Mouse (Mus musculus): ENCODE results near the gene Dnajc13. TPM values are rescaled to one million over a fixed set of nuclear protein-coding genes. Genes with fewer than 3 reads are reported as not detected.

Gene Dnajc13
- total and polyA plus RNA-seq, 2 experiments from 2014 or later: 15.2 to 44.5 TPM

DNA sequence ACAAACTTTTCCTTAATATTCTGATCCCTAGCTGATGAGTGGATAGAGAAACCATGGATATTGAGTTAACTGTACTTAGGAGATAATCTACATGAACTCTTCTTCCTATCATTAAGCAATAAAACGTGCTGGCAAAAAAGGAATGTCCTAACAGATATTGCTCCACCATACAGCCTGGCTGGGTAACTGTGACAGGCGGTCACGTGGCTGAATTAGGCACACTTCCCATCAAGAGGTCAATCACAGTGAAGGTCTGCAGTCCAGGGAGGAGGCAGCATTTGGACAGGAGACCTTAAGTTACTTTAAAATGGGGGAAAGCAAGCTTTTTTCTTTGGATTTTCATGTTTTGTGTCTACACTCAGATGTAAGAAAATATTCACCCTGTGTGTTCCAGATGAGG is 30.7 kb downstream of the Dnajc13 start:
- no peak overlapping the region for H3K4me2 ChIP-seq (ENCODE audit: low read depth, low read length)
- no peak for TF ChIP-seq CTCF (IDR thresholded peaks at IDR 0.05; ENCODE audit: low read depth)

DNA sequence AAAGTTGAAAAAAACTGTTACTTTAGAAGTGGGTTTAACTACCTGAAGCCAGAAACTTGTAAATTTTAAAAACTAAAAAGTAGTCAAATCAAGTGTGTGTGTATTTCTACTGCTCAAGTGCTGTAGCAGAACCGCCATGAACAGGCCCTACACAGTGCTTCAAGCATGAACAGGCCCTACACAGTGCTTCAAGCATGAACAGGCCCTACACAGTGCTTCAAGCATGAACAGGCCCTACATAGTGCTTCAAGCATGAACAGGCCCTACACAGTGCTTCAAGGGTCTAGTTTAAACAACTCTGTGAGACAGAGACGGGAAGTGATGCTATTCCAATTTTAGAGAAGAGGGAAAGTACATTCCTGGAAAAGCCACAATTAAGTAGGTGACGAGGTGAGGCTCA is 51.3 kb downstream of the Dnajc13 start:
- no peak overlapping the region for H3K4me2 ChIP-seq (ENCODE audit: low read depth, low read length)
- no peak for DNase-seq (ENCODE audit: low spot score)
- no peaks in the 10 kb centered on the region for H3K9me3 ChIP-seq (ENCODE audit: low read length)
- 88% methylated on average over 3 of the region's 3 CpGs for WGBS
- no peak overlapping the region for H3K4me3 ChIP-seq (ENCODE audit: low read length)
- TF ChIP-seq CTCF (IDR thresholded peaks at IDR 0.05; ENCODE audit: low read depth): no peak
- no peak overlapping the region for H3K27ac ChIP-seq
- H3K27me3 ChIP-seq (ENCODE audit: insufficient read depth, low read length): no peaks in the 10 kb centered on the region
- peaks cover 27% of the 10 kb centered on the region; the same call in 1 of the 2 replicates for H3K36me3 ChIP-seq (ENCODE audit: insufficient read depth, low read length)
- no peaks in the 10 kb centered on the region for H3K4me1 ChIP-seq (ENCODE audit: insufficient read depth, low read length)
- ATAC-seq: no peak
- no peak overlapping the region for H3K9ac ChIP-seq (replicated peaks; ENCODE audit: low read length)

More for the DNA sequence above, 30.7 kb downstream of the Dnajc13 start:
- no peaks in the 10 kb centered on the region for H3K4me1 ChIP-seq (ENCODE audit: insufficient read depth, low read length)
- DNase-seq (ENCODE audit: low spot score) (no peak), ATAC-seq (no peak)
- no peaks in the 10 kb centered on the region for H3K27me3 ChIP-seq (ENCODE audit: insufficient read depth, low read length)
- peaks cover 24% of the 10 kb centered on the region for H3K36me3 ChIP-seq (ENCODE audit: insufficient read depth, low read length)
- no peak overlapping the region for H3K4me3 ChIP-seq (ENCODE audit: low read length)
- no peak overlapping the region for H3K27ac ChIP-seq
- 92% methylated on average over 3 of the region's 3 CpGs for WGBS
- H3K9me3 ChIP-seq (ENCODE audit: low read length): no peaks in the 10 kb centered on the region
- H3K9ac ChIP-seq (replicated peaks; ENCODE audit: low read length): no peak overlapping the region

DNA sequence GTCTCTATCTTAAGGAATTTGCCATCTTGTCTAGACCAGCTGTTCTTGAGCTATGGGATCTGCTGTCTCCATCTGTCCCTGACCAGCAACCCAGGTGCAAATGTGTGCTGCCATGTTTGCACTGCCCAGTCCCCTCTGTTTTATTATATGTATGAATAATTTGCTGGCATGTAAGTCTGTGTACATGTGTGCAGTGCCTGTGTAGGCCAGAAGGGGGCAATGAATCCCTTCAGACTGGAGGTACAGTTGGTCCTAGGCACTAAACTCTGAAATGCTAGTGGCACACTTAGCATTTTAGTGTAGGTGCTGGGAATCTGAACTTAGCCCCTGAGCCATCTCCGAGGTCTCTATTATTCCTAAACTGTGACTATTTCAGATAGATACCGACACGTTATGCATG is 58.9 kb downstream of the Dnajc13 start:
- peak; percentile 72 for DNase-seq (ENCODE audit: low spot score)
- Histone ChIP-seq H3K9me3 (ENCODE audit: low read length) (no peaks in the 10 kb centered on the region), H3K9ac (replicated peaks; ENCODE audit: low read length) (no peak overlapping the region), H3K36me3 (ENCODE audit: insufficient read depth, low read length) (peaks cover 48% of the 10 kb centered on the region), H3K4me1 (ENCODE audit: insufficient read depth, low read length) (no peaks in the 10 kb centered on the region), H3K27me3 (ENCODE audit: insufficient read depth, low read length) (no peaks in the 10 kb centered on the region), H3K27ac (no peak overlapping the region), H3K4me3 (ENCODE audit: low read length) (no peak overlapping the region), H3K4me2 (ENCODE audit: low read depth, low read length) (no peak overlapping the region)
- peak; percentile 78 for TF ChIP-seq CTCF (IDR thresholded peaks at IDR 0.05; ENCODE audit: low read depth)
- 81% methylated on average over 3 of the region's 3 CpGs for WGBS
- no peak for ATAC-seq

DNA sequence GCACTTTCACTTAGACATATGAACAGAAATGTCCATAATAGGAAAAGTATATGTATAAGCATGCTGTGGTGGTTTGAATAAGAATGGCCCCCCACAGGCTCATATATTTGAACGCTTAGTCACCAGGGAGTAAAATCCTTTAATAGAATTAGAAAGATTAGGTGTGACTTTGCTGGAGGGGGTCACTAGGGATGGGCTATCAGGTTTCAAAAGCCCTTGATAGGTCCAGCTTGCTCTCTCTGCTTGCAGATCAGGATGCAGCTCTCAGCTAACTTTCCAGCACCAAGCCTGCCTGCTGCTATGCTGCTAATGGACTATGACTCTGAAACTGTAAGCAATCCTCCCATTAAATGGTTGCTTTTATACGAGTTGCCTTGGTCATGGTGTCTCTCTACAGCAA is 68.2 kb downstream of the Dnajc13 start:
- ATAC-seq (no peak), DNase-seq (ENCODE audit: low spot score) (no peak)
- H3K36me3 ChIP-seq (ENCODE audit: insufficient read depth, low read length): peaks cover 51% of the 10 kb centered on the region
- H3K27ac ChIP-seq: no peak overlapping the region
- H3K4me1 ChIP-seq (ENCODE audit: insufficient read depth, low read length): no peaks in the 10 kb centered on the region
- H3K4me2 ChIP-seq (ENCODE audit: low read depth, low read length): no peak overlapping the region
- H3K9ac ChIP-seq (replicated peaks; ENCODE audit: low read length): no peak overlapping the region
- no peak overlapping the region for H3K4me3 ChIP-seq (ENCODE audit: low read length)
- H3K9me3 ChIP-seq (ENCODE audit: low read length): no peaks in the 10 kb centered on the region
- TF ChIP-seq CTCF (IDR thresholded peaks at IDR 0.05; ENCODE audit: low read depth): no peak
- H3K27me3 ChIP-seq (ENCODE audit: insufficient read depth, low read length): no peaks in the 10 kb centered on the region
- 59% methylated on average over 2 of the region's 2 CpGs for WGBS

DNA sequence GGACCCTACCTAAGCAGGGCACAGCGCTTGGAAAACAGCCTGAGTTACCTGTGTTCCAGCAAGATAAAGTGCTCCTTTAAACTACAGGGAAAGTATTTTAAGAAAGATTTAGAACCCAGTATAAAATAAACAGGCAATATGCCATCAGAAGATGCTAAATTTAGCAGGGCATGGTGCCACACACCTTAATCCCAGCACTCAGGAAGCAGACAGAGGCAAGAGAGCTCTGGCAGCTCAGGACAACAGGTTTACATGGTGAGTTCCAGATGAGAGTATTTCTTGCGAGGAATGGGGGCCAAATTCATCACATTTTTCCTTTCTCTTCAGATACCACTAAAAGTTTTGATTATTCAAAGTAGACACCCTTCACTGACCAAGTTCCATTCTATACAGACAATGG is 68.8 kb downstream of the Dnajc13 start:
- Histone ChIP-seq H3K27ac (no peak overlapping the region), H3K4me2 (ENCODE audit: low read depth, low read length) (no peak overlapping the region), H3K9me3 (ENCODE audit: low read length) (no peaks in the 10 kb centered on the region), H3K4me3 (ENCODE audit: low read length) (no peak overlapping the region), H3K27me3 (ENCODE audit: insufficient read depth, low read length) (no peaks in the 10 kb centered on the region), H3K9ac (replicated peaks; ENCODE audit: low read length) (no peak overlapping the region), H3K4me1 (ENCODE audit: insufficient read depth, low read length) (no peaks in the 10 kb centered on the region), H3K36me3 (ENCODE audit: insufficient read depth, low read length) (peaks cover 54% of the 10 kb centered on the region)
- no peak for ATAC-seq
- DNase-seq (ENCODE audit: low spot score): no peak
- TF ChIP-seq CTCF (IDR thresholded peaks at IDR 0.05; ENCODE audit: low read depth): no peak
- 96% methylated on average over 2 of the region's 2 CpGs for WGBS

DNA sequence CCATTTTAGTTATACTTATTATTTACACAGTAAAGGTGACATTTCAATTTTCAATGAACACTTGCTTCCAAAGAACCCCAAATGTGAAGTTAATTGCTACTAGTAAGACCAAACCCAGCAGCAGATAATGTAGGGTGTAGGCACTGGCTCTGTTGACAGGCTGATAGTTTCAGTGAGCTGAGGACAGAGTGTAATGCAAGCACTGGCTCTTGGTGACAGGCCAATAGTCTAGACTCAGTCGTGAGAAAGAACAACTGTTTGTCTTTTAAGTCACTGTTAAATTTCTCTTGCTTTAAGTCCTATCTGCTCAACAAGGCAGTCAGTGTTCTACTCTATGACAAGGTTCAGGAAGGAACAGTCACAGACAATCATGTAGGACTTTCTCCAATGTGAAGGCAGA is 69.4 kb downstream of the Dnajc13 start:
- Histone ChIP-seq H3K4me3 (ENCODE audit: low read length) (no peak overlapping the region), H3K27me3 (ENCODE audit: insufficient read depth, low read length) (no peaks in the 10 kb centered on the region)

DNA sequence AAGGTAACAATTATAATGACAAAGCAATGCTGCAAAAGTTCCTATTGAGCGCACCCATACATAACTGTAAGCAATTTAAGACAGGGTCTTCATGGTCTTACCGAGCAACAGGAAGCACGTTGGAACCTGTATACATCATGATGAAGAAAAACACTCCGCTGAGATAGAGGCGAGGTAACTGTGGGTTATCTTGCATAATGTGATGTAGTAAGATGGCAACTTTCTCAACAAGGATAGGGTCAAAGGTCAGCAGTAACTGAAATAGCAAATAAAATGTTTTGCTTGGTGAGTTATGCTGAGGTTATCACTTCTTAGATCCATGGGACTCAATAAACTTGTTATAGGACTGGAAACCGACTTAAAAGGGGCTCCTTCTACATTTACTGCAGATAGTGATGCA is 70.2 kb downstream of the Dnajc13 start:
- H3K27me3 ChIP-seq (ENCODE audit: insufficient read depth, low read length): no peaks in the 10 kb centered on the region
- no peaks in the 10 kb centered on the region for H3K9me3 ChIP-seq (ENCODE audit: low read length)
- ATAC-seq: no peak
- no peak for TF ChIP-seq CTCF (IDR thresholded peaks at IDR 0.05; ENCODE audit: low read depth)
- H3K9ac ChIP-seq (replicated peaks; ENCODE audit: low read length): no peak overlapping the region
- 90% methylated on average over 6 of the region's 6 CpGs for WGBS
- H3K36me3 ChIP-seq (ENCODE audit: insufficient read depth, low read length): peaks cover 51% of the 10 kb centered on the region
- no peaks in the 10 kb centered on the region for H3K4me1 ChIP-seq (ENCODE audit: insufficient read depth, low read length)
- H3K27ac ChIP-seq: no peak overlapping the region
- DNase-seq (ENCODE audit: low spot score): no peak
- H3K4me3 ChIP-seq (ENCODE audit: low read length): no peak overlapping the region
- no peak overlapping the region for H3K4me2 ChIP-seq (ENCODE audit: low read depth, low read length)

More for the DNA sequence above, 69.4 kb downstream of the Dnajc13 start:
- WGBS: 82% methylated on average over 1 of the region's 1 CpGs
- H3K4me2 ChIP-seq (ENCODE audit: low read depth, low read length): no peak overlapping the region
- H3K27ac ChIP-seq: no peak overlapping the region
- no peaks in the 10 kb centered on the region for H3K4me1 ChIP-seq (ENCODE audit: insufficient read depth, low read length)
- peaks cover 57% of the 10 kb centered on the region for H3K36me3 ChIP-seq (ENCODE audit: insufficient read depth, low read length)
- DNase-seq (ENCODE audit: low spot score) (no peak), ATAC-seq (no peak)
- no peak overlapping the region for H3K9ac ChIP-seq (replicated peaks; ENCODE audit: low read length)
- TF ChIP-seq CTCF (IDR thresholded peaks at IDR 0.05; ENCODE audit: low read depth): no peak
- H3K9me3 ChIP-seq (ENCODE audit: low read length): no peaks in the 10 kb centered on the region

Measured in hindbrain, postnatal 0 days (tissue).